Mouse (Mus musculus): ENCODE measurements at regions not wholly inside any gene's neighbourhood (a gene's known extent, or its start where the extent isn't known, plus 50 kb on each side); places are given as distances from the start of the nearest gene placed in this dataset.
A peak's percentile ranks its signal among the peaks of the same experiment; 100 is the strongest.
"Not testable (repeated sequence)": the region's sequence is repeated elsewhere in the genome, so short reads cannot be mapped to it uniquely, and the experiment has no call there.

GRCm38 (mm10) chr3:101224091-101224490 is 63.6 kb downstream of the Cd2 start:
- ATAC-seq (ENCODE audit: insufficient read depth, low FRiP score, low read depth), result no peak
- no peak overlapping the region for H3K4me2 ChIP-seq

GRCm38 (mm10) chr3:101219897-101220296 is 67.8 kb downstream of the Cd2 start:
- no peak for ATAC-seq (ENCODE audit: insufficient read depth, low FRiP score, low read depth)
- no peak overlapping the region for H3K4me3 ChIP-seq (replicated peaks)
- H3K9ac ChIP-seq, result no peak overlapping the region
- H3K4me1 ChIP-seq, result no peaks in the 10 kb centered on the region
- no peaks in the 10 kb centered on the region for H3K9me3 ChIP-seq
- H3K4me2 ChIP-seq, result no peak overlapping the region
- H3K27ac ChIP-seq, result no peak overlapping the region
- H3K27me3 ChIP-seq (replicated peaks), result no peaks in the 10 kb centered on the region
- 87% methylated on average over 2 of the region's 2 CpGs for WGBS
- no peaks in the 10 kb centered on the region for H3K36me3 ChIP-seq

More at GRCm38 (mm10) chr3:101224091-101224490, 63.6 kb downstream of the Cd2 start:
- Histone ChIP-seq H3K36me3 (no peaks in the 10 kb centered on the region), H3K4me3 (replicated peaks) (no peak overlapping the region), H3K9ac (no peak overlapping the region), H3K9me3 (no peaks in the 10 kb centered on the region), H3K27me3 (replicated peaks) (no peaks in the 10 kb centered on the region), H3K4me1 (no peaks in the 10 kb centered on the region), H3K27ac (no peak overlapping the region)
- WGBS, result 75% methylated on average over 7 of the region's 7 CpGs

DNA sequence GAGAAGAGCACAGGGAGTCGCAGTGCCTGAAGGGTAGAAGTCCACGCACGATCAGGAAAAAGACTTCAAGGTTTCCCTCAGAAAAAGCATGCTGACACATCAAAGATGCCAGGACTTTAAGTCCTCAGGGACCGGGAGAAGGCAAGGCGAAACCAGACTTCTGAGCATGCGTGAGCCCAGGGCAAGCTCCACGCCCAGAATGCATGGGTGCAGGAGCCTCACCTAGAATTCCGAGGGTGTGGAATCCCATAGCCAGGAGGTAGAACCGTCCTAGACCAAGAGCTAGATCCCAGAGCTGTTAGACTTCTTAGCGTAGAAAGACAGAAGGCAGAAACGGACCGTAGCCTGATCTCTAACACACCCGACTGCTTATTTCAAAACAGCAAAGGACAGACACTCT is 71.0 kb downstream of the Cd2 start:
- H3K9me3 ChIP-seq, result no peaks in the 10 kb centered on the region
- no peak overlapping the region for H3K4me2 ChIP-seq
- no peaks in the 10 kb centered on the region for H3K27me3 ChIP-seq (replicated peaks)
- no peak overlapping the region for H3K4me3 ChIP-seq (replicated peaks)
- no peak overlapping the region for H3K9ac ChIP-seq
- no peak for ATAC-seq (ENCODE audit: insufficient read depth, low FRiP score, low read depth)
- H3K36me3 ChIP-seq, result no peaks in the 10 kb centered on the region
- H3K4me1 ChIP-seq, result peaks cover 17% of the 10 kb centered on the region
- H3K27ac ChIP-seq, result no peak overlapping the region
- 86% methylated on average over 13 of the region's 13 CpGs for WGBS

GRCm38 (mm10) chr3:101213212-101213562 is 74.6 kb downstream of the Cd2 start:
- WGBS, result 51% methylated on average over 4 of the region's 4 CpGs
- H3K9ac ChIP-seq, result no peak overlapping the region
- ATAC-seq (ENCODE audit: insufficient read depth, low FRiP score, low read depth), result no peak

GRCm38 (mm10) chr3:101212403-101213211 is 75.1 kb downstream of the Cd2 start:
- Histone ChIP-seq H3K9me3 (no peaks in the 10 kb centered on the region), H3K27ac (peak overlapping the region; percentile 75), H3K27me3 (replicated peaks) (no peaks in the 10 kb centered on the region), H3K4me3 (replicated peaks) (no peak overlapping the region), H3K4me2 (no peak overlapping the region), H3K9ac (no peak overlapping the region), H3K4me1 (peaks cover 20% of the 10 kb centered on the region), H3K36me3 (no peaks in the 10 kb centered on the region)
- ATAC-seq (ENCODE audit: insufficient read depth, low FRiP score, low read depth), result peak; percentile 57
- WGBS, result 18% methylated on average over 12 of the region's 12 CpGs

More at GRCm38 (mm10) chr3:101213212-101213562, 74.6 kb downstream of the Cd2 start:
- peaks cover 20% of the 10 kb centered on the region for H3K4me1 ChIP-seq
- no peak overlapping the region for H3K27ac ChIP-seq
- no peaks in the 10 kb centered on the region for H3K36me3 ChIP-seq
- no peak overlapping the region for H3K4me3 ChIP-seq (replicated peaks)
- H3K27me3 ChIP-seq (replicated peaks), result no peaks in the 10 kb centered on the region
- no peak overlapping the region for H3K4me2 ChIP-seq
- no peaks in the 10 kb centered on the region for H3K9me3 ChIP-seq

- H3K27ac ChIP-seq, result peak overlapping the region; percentile 75
- WGBS, result 46% methylated on average over 4 of the region's 4 CpGs
- no peak overlapping the region for H3K4me2 ChIP-seq
Measured at GRCm38 (mm10) chr3:101211936-101212335, 75.8 kb downstream of the Cd2 start.

DNA sequence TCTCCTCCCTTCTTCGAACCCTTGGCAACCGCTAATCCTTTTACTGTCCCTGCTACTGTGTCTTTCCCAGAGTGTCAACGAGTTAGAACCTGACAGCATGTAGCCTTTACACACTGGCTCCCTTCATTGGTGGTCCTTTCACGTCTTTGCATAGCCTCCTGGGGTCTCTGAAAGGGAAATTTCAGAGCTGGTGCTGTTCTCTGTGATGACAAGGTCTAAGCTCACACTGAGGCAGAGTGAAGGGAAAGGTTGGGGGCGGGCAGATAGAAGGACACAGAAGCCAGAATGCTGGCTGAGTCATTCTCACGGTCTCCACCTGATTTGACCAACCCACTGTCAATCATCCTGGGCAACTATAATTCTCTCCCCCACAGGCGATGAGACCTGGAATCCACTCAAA is 78.2 kb downstream of the Cd2 start:
- Histone ChIP-seq H3K36me3 (no peaks in the 10 kb centered on the region), H3K27ac (no peak overlapping the region), H3K27me3 (replicated peaks) (no peaks in the 10 kb centered on the region), H3K4me2 (no peak overlapping the region), H3K4me3 (replicated peaks) (no peak overlapping the region), H3K4me1 (peaks cover 20% of the 10 kb centered on the region), H3K9me3 (no peaks in the 10 kb centered on the region), H3K9ac (no peak overlapping the region)
- WGBS, result 74% methylated on average over 7 of the region's 7 CpGs
- ATAC-seq (ENCODE audit: insufficient read depth, low FRiP score, low read depth), result no peak

More at GRCm38 (mm10) chr3:101211936-101212335, 75.8 kb downstream of the Cd2 start:
- Histone ChIP-seq H3K4me1 (peaks cover 20% of the 10 kb centered on the region), H3K27me3 (replicated peaks) (no peaks in the 10 kb centered on the region), H3K9ac (no peak overlapping the region), H3K36me3 (no peaks in the 10 kb centered on the region), H3K4me3 (replicated peaks) (no peak overlapping the region), H3K9me3 (no peaks in the 10 kb centered on the region)
- ATAC-seq (ENCODE audit: insufficient read depth, low FRiP score, low read depth), result peak; percentile 45; the same call in 1 of the 2 replicates

DNA sequence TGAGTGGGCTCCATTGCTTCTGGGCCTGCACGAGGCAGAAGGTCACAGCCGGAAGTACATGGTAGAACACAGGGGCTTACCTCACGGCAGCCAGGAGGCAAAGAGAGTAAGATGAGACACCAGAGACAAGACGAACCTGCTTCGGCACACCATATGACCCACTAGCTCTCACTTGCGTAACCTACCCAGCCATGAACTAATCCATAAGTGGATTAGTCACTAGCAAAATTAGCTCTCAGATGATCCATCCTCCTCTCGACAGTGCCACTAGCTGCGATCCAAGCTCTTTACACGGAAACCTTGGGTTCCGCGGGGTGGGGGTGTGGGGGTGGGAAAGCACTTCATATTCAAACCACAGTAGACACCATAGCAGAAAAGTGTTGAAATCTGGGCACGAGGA is 79.0 kb downstream of the Cd2 start:
- 92% methylated on average over 12 of the region's 12 CpGs for WGBS
- Histone ChIP-seq H3K4me1 (peaks cover 20% of the 10 kb centered on the region), H3K27me3 (replicated peaks) (no peaks in the 10 kb centered on the region), H3K36me3 (no peaks in the 10 kb centered on the region), H3K4me3 (replicated peaks) (no peak overlapping the region), H3K4me2 (no peak overlapping the region), H3K9me3 (no peaks in the 10 kb centered on the region), H3K9ac (no peak overlapping the region), H3K27ac (no peak overlapping the region)
- ATAC-seq (ENCODE audit: insufficient read depth, low FRiP score, low read depth), result no peak

DNA sequence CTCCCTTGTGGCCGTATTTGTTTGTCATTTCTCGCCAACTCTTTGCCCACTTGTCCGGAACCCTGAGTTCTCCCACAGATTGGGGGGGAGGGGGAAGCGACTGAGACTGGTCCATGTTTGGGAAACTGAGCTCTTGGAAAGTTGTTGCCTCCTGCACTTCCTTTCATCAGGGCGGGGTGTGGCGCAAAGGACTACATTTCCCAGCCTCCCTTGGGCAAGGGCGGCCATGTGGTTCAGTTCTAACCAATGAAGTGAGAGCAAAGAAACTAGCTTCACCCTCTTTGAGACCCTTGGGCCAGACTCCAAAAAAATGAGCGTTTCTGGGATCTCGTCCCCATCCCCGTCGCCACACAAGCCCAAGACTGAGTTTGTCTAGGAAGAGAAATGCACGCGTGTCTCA is 81.6 kb downstream of the Cd2 start:
- not testable (repeated sequence) for H3K36me3 ChIP-seq; H3K4me2 ChIP-seq; H3K4me1 ChIP-seq; H3K27me3 ChIP-seq (replicated peaks); ATAC-seq (ENCODE audit: insufficient read depth, low FRiP score, low read depth); H3K9me3 ChIP-seq; H3K9ac ChIP-seq; H3K27ac ChIP-seq; H3K4me3 ChIP-seq (replicated peaks)
- WGBS, result 95% methylated on average over 13 of the region's 13 CpGs

- H3K9me3 ChIP-seq, result no peaks in the 10 kb centered on the region
- no peak overlapping the region for H3K9ac ChIP-seq
- 74% methylated on average over 5 of the region's 5 CpGs for WGBS
- no peaks in the 10 kb centered on the region for H3K36me3 ChIP-seq
- no peaks in the 10 kb centered on the region for H3K4me1 ChIP-seq
- H3K27me3 ChIP-seq (replicated peaks), result no peaks in the 10 kb centered on the region
- ATAC-seq (ENCODE audit: insufficient read depth, low FRiP score, low read depth), result no peak
- H3K4me3 ChIP-seq (replicated peaks), result no peak overlapping the region
- no peak overlapping the region for H3K27ac ChIP-seq
- H3K4me2 ChIP-seq, result no peak overlapping the region
Measured at GRCm38 (mm10) chr3:101194725-101195124, 84.6 kb upstream of the Ptgfrn start.

DNA sequence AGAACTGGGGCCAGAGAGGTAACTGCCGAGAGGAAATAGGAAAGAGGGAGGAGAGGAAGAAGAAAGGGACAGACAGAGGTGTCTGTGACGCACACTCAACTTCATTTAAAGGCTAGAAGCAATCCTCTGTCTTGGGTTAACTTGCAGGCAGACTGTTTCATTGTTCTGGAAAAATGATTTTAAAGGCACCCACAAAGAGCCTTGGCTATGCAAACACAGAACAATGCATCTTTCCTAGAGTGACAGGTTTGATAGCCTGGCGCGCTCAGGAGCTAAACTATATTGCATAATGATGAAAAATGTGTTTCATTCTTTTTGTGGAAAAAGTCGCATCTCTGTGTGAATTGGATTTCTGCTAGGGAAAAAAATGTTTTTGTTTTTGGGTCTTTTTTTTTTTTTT is 84.2 kb upstream of the Ptgfrn start:
- no peaks in the 10 kb centered on the region for H3K9me3 ChIP-seq
- WGBS, result 46% methylated on average over 5 of the region's 5 CpGs
- no peaks in the 10 kb centered on the region for H3K4me1 ChIP-seq
- H3K27ac ChIP-seq, result no peak overlapping the region
- H3K4me3 ChIP-seq (replicated peaks), result no peak overlapping the region
- no peak overlapping the region for H3K9ac ChIP-seq
- ATAC-seq (ENCODE audit: insufficient read depth, low FRiP score, low read depth), result no peak
- no peak overlapping the region for H3K4me2 ChIP-seq
- H3K27me3 ChIP-seq (replicated peaks), result no peaks in the 10 kb centered on the region
- H3K36me3 ChIP-seq, result no peaks in the 10 kb centered on the region

GRCm38 (mm10) chr3:101191298-101191986 is 81.4 kb upstream of the Ptgfrn start:
- Histone ChIP-seq H3K4me2 (no peak overlapping the region), H3K9me3 (no peaks in the 10 kb centered on the region), H3K9ac (no peak overlapping the region), H3K27ac (no peak overlapping the region), H3K4me3 (replicated peaks) (no peak overlapping the region), H3K4me1 (no peaks in the 10 kb centered on the region), H3K27me3 (replicated peaks) (no peaks in the 10 kb centered on the region), H3K36me3 (no peaks in the 10 kb centered on the region)
- WGBS, result 84% methylated on average over 7 of the region's 7 CpGs
- no peak for ATAC-seq (ENCODE audit: insufficient read depth, low FRiP score, low read depth)

Data from stomach, embryonic 15.5 days (tissue).